Mouse (Mus musculus) E14TG2a.4 (cell line): ENCODE measurements at regions not wholly inside any gene's neighbourhood (a gene's known extent, or its start where the extent isn't known, plus 50 kb on each side); places are given as distances from the start of the nearest gene placed in this dataset.
"Not testable (repeated sequence)": the region's sequence is repeated elsewhere in the genome, so short reads cannot be mapped to it uniquely, and the experiment has no call there.

Experiments used
- CTCF ChIP-seq: conservative IDR thresholded peaks from 2 replicates; pipeline ENCODE4 v1.5.1; 2014; ENCODE audit warnings: low read length
- NANOG ChIP-seq: IDR thresholded peaks from 2 replicates; pipeline ENCODE4 v1.6.1; 2014; ENCODE audit warnings: borderline replicate concordance, low read length, mixed read lengths
- POU5F1 ChIP-seq: IDR thresholded peaks from 2 replicates; pipeline ENCODE4 v1.6.1; 2014; ENCODE audit warnings: low read length, borderline replicate concordance

GRCm38 (mm10) chr10:130594046-130594734, 97.0 kb upstream of the Vmn2r87 start:
- TF ChIP-seq NANOG, CTCF, POU5F1: not testable (repeated sequence)
